15 mouse cellular contexts compared by ENCODE assay signal in the genomic region with DNA sequence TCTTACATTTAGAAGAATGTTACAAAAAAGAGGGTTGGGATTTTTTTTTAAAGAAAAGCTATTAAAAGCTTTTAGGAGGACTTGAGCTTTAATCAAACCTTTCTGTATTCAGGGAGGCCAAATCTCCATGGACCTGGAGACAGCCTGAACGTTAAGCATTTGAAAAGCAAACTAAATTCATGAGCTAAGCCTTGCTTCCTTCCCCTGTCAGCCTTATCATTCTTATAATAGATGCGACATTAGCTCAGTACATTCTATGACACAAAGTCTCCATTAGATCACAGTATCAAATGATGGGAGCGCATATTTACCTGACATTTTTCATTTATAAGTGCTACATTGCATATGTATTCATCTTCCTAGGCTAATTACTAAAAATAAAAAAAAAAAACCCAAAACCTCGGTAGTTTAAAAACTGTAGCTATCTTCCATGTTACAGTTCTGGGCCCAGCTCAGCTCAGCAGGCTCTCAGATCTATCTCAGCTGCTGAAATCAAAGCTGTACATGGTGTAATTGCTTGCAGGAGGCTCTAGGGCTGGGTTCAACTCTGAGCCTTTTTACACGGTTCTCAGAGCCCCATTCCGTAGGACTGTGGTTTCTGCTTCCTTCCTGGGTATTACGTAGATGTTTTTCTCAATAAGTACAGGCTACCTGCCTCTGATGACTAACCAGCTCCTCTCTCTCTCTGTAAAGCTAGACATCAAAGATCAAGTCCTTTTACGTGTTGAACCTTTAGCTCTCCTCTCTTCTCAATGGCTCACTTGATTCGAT. TPM values are rescaled to one million over a fixed set of nuclear protein-coding genes. Genes with fewer than 3 reads are reported as not detected.
DNase-seq lines count a peak whose midpoint lies in the region; ATAC-seq and TF ChIP-seq lines count a peak whose summit lies in the region.
"Had no signal": no experiment of that assay in that cellular context is flagged by ENCODE, and none has a peak within 500 bp of the region (broad histone marks: within the 10 kb centered on the region; RNA-seq: fewer than 3 reads in every experiment).

No protein-coding gene starts in this region.

- H3K9me3 ChIP-seq in forebrain, embryonic 15.5 days: no peaks in the 10 kb centered on the region
- no peaks in the 10 kb centered on the region for H3K9me3 ChIP-seq in forebrain, embryonic 11.5 days (ENCODE audit: control insufficient read depth, low read length)
- H3K9me3 ChIP-seq: limb, embryonic 12.5 days had no signal

- H3K27me3 ChIP-seq in forebrain, embryonic 15.5 days: no peaks in the 10 kb centered on the region
- no peaks in the 10 kb centered on the region for H3K27me3 ChIP-seq in forebrain, embryonic 11.5 days (ENCODE audit: control insufficient read depth, insufficient read depth, low read length)
- H3K27me3 ChIP-seq in thymus, adult 2 months (ENCODE audit: control insufficient read depth, insufficient read depth, low read length): no peaks in the 10 kb centered on the region
- H3K27me3 ChIP-seq: limb, embryonic 12.5 days had no signal

- DNase-seq in forebrain, embryonic 11.5 days (ENCODE audit: low spot score): no peak
- peak; percentile 13 for DNase-seq in thymus, adult 2 months
- no peak for DNase-seq in thymus, postnatal 4 days
- DNase-seq in c-Kit-positive CD71-positive TER-119-positive erythroid progenitor cells, embryonic 14.5 days (ENCODE audit: low spot score): no peak
- DNase-seq in liver: no peak
- no peak for DNase-seq in layer of hippocampus, adult 11-12 months (ENCODE audit: low spot score)
- DNase-seq: adrenal gland, postnatal 10 days; cerebellum, adult 18-20 months; heart, postnatal 10 days; layer of hippocampus, adult 9-11 months; lung, adult 2 months had no signal

- TF ChIP-seq POLR2A in thymus, adult 2 months (IDR thresholded peaks at IDR 0.05; ENCODE audit: control insufficient read depth, extremely low read depth, insufficient read depth, low read length, poor library complexity): no peak

- no peak overlapping the region for H3K4me2 ChIP-seq in forebrain, embryonic 15.5 days (replicated peaks)
- H3K4me2 ChIP-seq in forebrain, embryonic 11.5 days (ENCODE audit: low read depth, low read length, severe bottlenecking): no peak overlapping the region
- H3K4me2 ChIP-seq: limb, embryonic 12.5 days had no signal

- WGBS in forebrain, embryonic 15.5 days: 71% methylated on average over 9 of the region's 9 CpGs
- 83% methylated on average over 9 of the region's 9 CpGs for WGBS in forebrain, embryonic 11.5 days
- WGBS in thymus, adult 2 months: 26% methylated on average over 9 of the region's 9 CpGs

- H3K4me3 ChIP-seq in forebrain, embryonic 15.5 days: no peak overlapping the region
- H3K4me3 ChIP-seq in forebrain, embryonic 11.5 days (ENCODE audit: low read depth, low read length): no peak overlapping the region
- H3K4me3 ChIP-seq in thymus, adult 2 months (ENCODE audit: control insufficient read depth, insufficient read depth, low read length): no peak overlapping the region
- H3K4me3 ChIP-seq: limb, embryonic 12.5 days had no signal

- no peaks in the 10 kb centered on the region for H3K36me3 ChIP-seq in forebrain, embryonic 15.5 days
- H3K36me3 ChIP-seq in forebrain, embryonic 11.5 days (ENCODE audit: control insufficient read depth, insufficient read depth, low read length): no peaks in the 10 kb centered on the region
- no peaks in the 10 kb centered on the region for H3K36me3 ChIP-seq in thymus, adult 2 months (ENCODE audit: control insufficient read depth, insufficient read depth, low read length)
- H3K36me3 ChIP-seq: limb, embryonic 12.5 days had no signal

- no peak overlapping the region for H3K9ac ChIP-seq in forebrain, embryonic 15.5 days (replicated peaks)
- H3K9ac ChIP-seq in forebrain, embryonic 11.5 days (ENCODE audit: low read length): no peak overlapping the region
- H3K9ac ChIP-seq: limb, embryonic 12.5 days had no signal

- peaks cover 7% of the 10 kb centered on the region; the same call in 1 of the 2 replicates for H3K4me1 ChIP-seq in forebrain, embryonic 15.5 days
- no peaks in the 10 kb centered on the region for H3K4me1 ChIP-seq in forebrain, embryonic 11.5 days (replicated peaks; ENCODE audit: control insufficient read depth, insufficient read depth, low read length)
- H3K4me1 ChIP-seq in thymus, adult 2 months (replicated peaks; ENCODE audit: control insufficient read depth, insufficient read depth, low read length): no peaks in the 10 kb centered on the region

- H3K27ac ChIP-seq in forebrain, embryonic 15.5 days (replicated peaks): peak overlapping the region; percentile 8; the same call in 1 of the 2 replicates
- H3K27ac ChIP-seq in forebrain, embryonic 11.5 days (ENCODE audit: low read depth, low read length): no peak overlapping the region
- no peak overlapping the region for H3K27ac ChIP-seq in thymus, adult 2 months (ENCODE audit: control insufficient read depth, insufficient read depth, low read length)
- H3K27ac ChIP-seq: limb, embryonic 12.5 days had no signal

- no peak for TF ChIP-seq CTCF in thymus, adult 2 months (IDR thresholded peaks at IDR 0.05; ENCODE audit: borderline replicate concordance, control insufficient read depth, extremely low read depth, insufficient read depth, low read length, poor library complexity)

- no peak for ATAC-seq in forebrain, embryonic 15.5 days (replicated peaks)
- no peak for ATAC-seq in forebrain, embryonic 11.5 days (replicated peaks; ENCODE audit: low FRiP score)
- peak; percentile 26; the same call in 1 of the 2 replicates for ATAC-seq in megakaryocyte-erythroid progenitor cell, adult 5-6 weeks (replicated peaks; ENCODE audit: low FRiP score, low TSS enrichment, poor library complexity, severe bottlenecking)
- ATAC-seq: intestine, postnatal 0 days had no signal

RNA-seq across cellular contexts. Expression of a gene that starts 50.2 kb away (rescaled TPM):
- polyA plus RNA-seq in forebrain, embryonic 15.5 days (2015; fragmentation: Nextera tagmentation; extraction: Ambion mirVana): 2.2 TPM in 2 replicates
- polyA plus RNA-seq in forebrain, embryonic 11.5 days (2014; fragmentation: Nextera tagmentation; extraction: Ambion mirVana): 6.5 and 7.0 TPM in 2 replicates
- 4.4 and 4.5 TPM in 2 replicates for polyA plus RNA-seq in thymus, adult 2 months (2012; rRNA removed)
- total RNA-seq in megakaryocyte-erythroid progenitor cell, adult 5-6 weeks (2014; fragmentation: Nextera tagmentation): 0.46 TPM in 1 of 2 replicates, not detected in the other
- total RNA-seq in megakaryocyte-erythroid progenitor cell, adult 5-6 weeks (2017): not detected in 2 replicates
